Mouse (Mus musculus): ENCODE results near the gene Amdhd2.

GRCm38 (mm10) chr17:24139256-24139655 lies 24.3 kb downstream of the Amdhd2 start:
- no peak for TF ChIP-seq CTCF (IDR thresholded peaks at IDR 0.05; ENCODE audit: borderline replicate concordance, control insufficient read depth, extremely low read depth, insufficient read depth, low read length, poor library complexity)
- TF ChIP-seq POLR2A (IDR thresholded peaks at IDR 0.05; ENCODE audit: control insufficient read depth, extremely low read depth, insufficient read depth, low read length, poor library complexity): no peak
